Mouse (Mus musculus) kidney, postnatal 25 days (tissue): Measurements from ENCODE around the gene Olfr638.
"Not testable (repeated sequence)": the region's sequence is repeated elsewhere in the genome, so short reads cannot be mapped to it uniquely, and the experiment has no call there.

ENCODE experiments used
- DNase-seq, 2 experiments: peaks; one replicate each; pipeline ENCODE4 v3.0.0; 2021; ENCODE audit warnings: mixed read lengths in 2 of 2

The Olfr638 gene

DNA sequence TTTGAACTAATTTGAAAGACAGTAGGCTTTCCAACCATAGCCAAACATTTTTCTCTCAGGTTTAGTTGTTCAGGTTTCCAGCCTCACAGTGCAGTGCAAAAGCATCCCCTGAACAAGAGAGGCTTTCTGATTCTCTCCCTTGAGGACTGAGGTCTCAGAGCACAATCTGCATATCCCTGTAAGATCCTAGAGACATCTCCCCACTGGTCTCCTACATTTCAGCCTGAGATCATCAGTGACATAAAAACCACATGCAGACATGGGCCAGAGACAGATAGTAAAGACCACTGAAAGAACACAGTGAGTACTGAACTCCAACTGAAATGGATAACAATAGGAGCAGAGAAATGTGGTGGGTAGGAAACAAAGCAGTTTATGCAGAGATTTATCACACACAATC lies at the start of gene Olfr638:
Olfr638 (plus strand) TSS at position 301 of the 400 bp plus-strand sequence.
- no peak for DNase-seq

GRCm38 (mm10) chr7:103966873-103967272 lies 31.7 kb upstream of the Olfr638 start:
- not testable (repeated sequence) for DNase-seq

DNA sequence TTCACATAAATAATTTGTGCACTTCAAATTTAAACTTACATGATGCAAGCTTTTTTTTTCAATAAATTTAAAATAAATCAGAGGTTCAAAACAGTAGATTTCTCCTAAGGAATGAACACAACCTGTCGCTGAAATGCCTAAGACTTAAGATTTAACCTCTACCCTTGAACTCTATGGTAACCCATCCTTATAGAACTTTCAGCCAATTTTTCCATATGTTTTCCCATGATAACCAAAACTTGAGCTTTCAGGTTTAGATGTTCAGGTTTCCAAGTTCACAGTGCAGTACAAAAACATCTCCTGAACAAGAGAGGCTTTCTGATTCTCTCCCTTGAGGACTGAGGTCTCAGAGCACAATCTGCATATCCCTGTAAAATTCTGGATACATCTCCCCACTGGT lies 27.7 kb upstream of the Olfr638 start, which contains the start of gene Olfr635:
Olfr635 (plus strand) TSS at position 301 of the 400 bp plus-strand sequence.
- no peak for DNase-seq

DNA sequence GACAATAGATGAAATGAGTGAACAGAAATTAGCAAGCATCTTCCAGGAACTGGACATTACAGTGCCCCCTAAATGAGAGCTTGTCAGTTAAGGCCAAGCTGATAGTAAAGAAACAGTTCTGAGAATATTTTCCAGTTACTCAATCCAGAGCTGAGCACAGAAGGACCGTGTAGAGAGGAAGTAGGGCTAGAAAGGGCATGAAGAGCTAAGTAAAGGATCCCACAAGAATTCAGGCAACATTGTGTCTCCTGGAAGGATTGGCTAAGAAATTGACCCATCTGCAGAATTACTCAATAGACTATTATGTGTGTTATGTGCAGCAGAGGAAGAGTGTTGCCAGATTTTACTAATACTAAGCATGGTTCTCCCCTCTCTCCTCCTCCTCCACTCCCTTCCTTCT lies 26.8 kb upstream of the Olfr638 start:
- DNase-seq: no peak

DNA sequence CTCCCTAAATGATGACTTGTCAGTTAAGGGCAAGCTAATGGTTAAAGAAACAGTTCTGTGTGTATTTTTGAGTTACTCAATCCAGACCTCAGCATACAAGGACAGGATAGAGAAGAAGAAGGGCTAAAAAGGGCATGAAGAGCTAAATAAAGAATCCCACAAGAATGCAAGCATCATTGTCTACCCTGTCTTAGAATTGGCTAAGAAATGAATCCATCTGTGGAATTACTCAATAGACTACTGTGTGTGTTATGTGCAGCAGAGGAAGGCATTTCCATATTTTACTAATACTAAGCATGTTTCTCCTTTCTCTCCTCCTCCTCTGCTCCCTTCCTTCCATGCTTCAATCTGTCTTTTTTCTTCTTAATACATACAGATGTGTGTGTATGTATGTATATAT lies 578 bp downstream of the Olfr638 start:
- no peak for DNase-seq

DNA sequence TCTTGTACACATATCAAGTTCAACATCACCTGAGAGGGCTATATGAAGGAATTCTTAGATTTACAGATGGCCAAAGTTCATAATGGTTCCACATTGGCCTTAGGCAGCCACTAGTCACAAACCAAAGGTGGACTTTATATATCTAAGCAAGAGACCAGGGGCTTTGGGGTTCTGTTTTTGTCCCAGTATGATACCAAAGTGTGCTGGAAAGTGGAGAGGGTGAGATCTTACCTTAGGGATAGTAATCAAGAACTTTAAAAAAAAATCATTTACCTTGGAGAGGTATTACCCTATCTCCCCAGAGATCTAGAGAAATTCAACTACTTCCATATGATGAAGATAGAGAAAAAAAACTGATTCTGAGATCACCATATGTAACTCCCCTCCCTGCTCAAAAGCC lies 18.7 kb downstream of the Olfr638 start, which contains the start of gene Olfr639:
Olfr639 (minus strand) TSS at position 101 of the 400 bp plus-strand sequence.
- no peak for DNase-seq

DNA sequence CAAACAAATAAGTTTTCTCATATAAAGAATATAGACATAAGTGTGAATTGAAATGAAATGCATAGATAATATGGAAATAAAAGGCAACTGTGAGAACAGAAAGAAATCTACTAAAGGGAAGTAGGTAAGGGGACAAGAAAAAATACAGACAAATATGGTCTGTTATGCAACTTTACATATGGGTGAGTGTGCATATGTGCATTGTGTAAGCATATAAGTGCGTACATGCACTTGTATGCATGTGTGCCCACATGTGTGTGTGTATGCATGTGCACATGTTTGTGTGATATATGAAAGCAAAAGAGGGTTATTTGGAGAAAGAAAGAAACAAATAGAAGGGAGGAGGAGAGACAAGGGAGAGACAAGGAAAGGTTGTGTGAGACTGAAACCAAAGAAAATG lies 20.4 kb downstream of the Olfr638 start:
- DNase-seq: no peak

GRCm38 (mm10) chr7:104021651-104022050 lies 23.1 kb downstream of the Olfr638 start:
- DNase-seq: no peak

DNA sequence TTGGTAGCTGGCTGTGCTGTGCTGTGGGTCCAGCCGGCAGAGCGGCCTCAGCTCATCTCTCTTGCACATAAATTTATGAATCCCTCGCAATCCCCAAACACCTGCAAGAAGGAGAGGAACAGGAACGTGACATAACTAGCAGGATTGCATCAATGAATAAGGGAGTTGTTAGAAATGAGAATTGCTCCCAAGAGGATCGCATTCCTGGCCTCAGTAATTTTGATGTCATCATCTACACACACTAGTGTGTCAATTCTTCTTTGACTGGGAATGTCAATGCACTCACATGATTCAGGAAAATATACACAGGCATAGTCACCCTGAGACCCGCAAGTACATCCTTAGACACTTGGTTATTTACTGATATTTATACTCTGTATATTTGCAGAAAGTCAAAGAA lies 26.9 kb downstream of the Olfr638 start, which contains the start of gene Olfr640:
Olfr640 (minus strand) TSS at position 101 of the 400 bp plus-strand sequence.
- DNase-seq: no peak

DNA sequence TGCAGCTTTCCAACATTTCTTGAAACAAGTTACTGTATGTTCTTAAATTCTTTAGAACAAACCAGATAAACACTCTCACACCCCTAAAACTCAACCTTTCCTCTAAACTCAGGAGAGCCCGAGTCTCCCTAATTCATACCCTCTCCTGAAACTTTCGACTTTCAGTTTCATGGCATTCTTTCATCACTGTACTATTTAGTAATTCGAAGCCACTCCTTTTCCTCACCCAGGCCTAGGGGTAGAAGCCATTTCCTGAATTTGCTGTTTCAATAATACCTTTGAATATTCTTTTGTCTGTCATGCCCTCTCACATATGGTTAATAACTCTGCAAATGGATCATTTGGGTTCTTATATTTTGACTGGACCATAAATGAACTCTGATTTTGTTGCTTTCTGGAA lies 28.4 kb downstream of the Olfr638 start:
- no peak for DNase-seq

GRCm38 (mm10) chr7:104035145-104035544 lies 36.6 kb downstream of the Olfr638 start, which contains the start of gene Olfr641:
TSS of gene Olfr641 (plus strand) at chr7:104035445.
- no peak for DNase-seq

GRCm38 (mm10) chr7:104050745-104051144 lies 52.2 kb downstream of the Olfr638 start:
- DNase-seq: no peak

GRCm38 (mm10) chr7:104052566-104052965 lies 54.0 kb downstream of the Olfr638 start, which contains the start of gene Olfr642:
TSS of gene Olfr642 (minus strand) at chr7:104052666.
- DNase-seq: no peak
